Mouse (Mus musculus): Measurements from ENCODE around the gene Mettl23. TPM values are rescaled to one million over a fixed set of nuclear protein-coding genes. Genes with fewer than 3 reads are reported as not detected.

Gene Mettl23
- polyA plus RNA-seq, 1 experiment from 2014 or later, result 59.5 TPM

Other genes with a start within 250 kb of the Mettl23 start
- 4.4 and 5.2 TPM in 2 replicates for gene Rhbdf2, start 216.3 kb upstream of the Mettl23 start, polyA plus RNA-seq (2016; fragmentation: Nextera tagmentation; extraction: Ambion mirVana)
- 0.16 and 0.25 TPM in 2 replicates for gene Prcd, start 189.7 kb upstream of the Mettl23 start, polyA plus RNA-seq (2016; fragmentation: Nextera tagmentation; extraction: Ambion mirVana)
- 2.7 and 5.8 TPM in 2 replicates for gene Cygb, start 189.0 kb upstream of the Mettl23 start, polyA plus RNA-seq (2016; fragmentation: Nextera tagmentation; extraction: Ambion mirVana)
- not detected in 2 replicates for gene St6galnac1, start 67.8 kb upstream of the Mettl23 start, polyA plus RNA-seq (2016; fragmentation: Nextera tagmentation; extraction: Ambion mirVana)
- gene Mxra7, start 15.2 kb upstream of the Mettl23 start, polyA plus RNA-seq (2016; fragmentation: Nextera tagmentation; extraction: Ambion mirVana), result 13.9 and 14.9 TPM in 2 replicates
- 93.1 and 111 TPM in 2 replicates for gene Jmjd6, start 171 bp downstream of the Mettl23 start, polyA plus RNA-seq (2016; fragmentation: Nextera tagmentation; extraction: Ambion mirVana)
- 17.9 and 22.5 TPM in 2 replicates for gene Mfsd11, start 9.2 kb downstream of the Mettl23 start, polyA plus RNA-seq (2016; fragmentation: Nextera tagmentation; extraction: Ambion mirVana)
- 925 and 971 TPM in 2 replicates for gene Srsf2, start 9.8 kb downstream of the Mettl23 start, polyA plus RNA-seq (2016; fragmentation: Nextera tagmentation; extraction: Ambion mirVana)
- 1.1 and 1.4 TPM in 2 replicates for gene Mgat5b, start 75.6 kb downstream of the Mettl23 start, polyA plus RNA-seq (2016; fragmentation: Nextera tagmentation; extraction: Ambion mirVana)

Data from limb, embryonic 10.5 days (tissue).